Mouse (Mus musculus): ENCODE results near the gene Psd4.

The Psd4 gene

GRCm38 (mm10) chr2:24367030-24367894 lies at the start of gene Psd4:
Psd4 (plus strand) TSS chr2:24367580.
- no peak for DNase-seq

- DNase-seq = no peak
Measured at GRCm38 (mm10) chr2:24317919-24318598, 49.3 kb upstream of the Psd4 start.

- DNase-seq = no peak
Measured at GRCm38 (mm10) chr2:24335333-24335732, 32.0 kb upstream of the Psd4 start.

- no peak for DNase-seq
Measured at GRCm38 (mm10) chr2:24336545-24336944, 30.8 kb upstream of the Psd4 start, which contains the start of gene Il1rn. Il1rn (plus strand) TSS chr2:24336853.

DNA sequence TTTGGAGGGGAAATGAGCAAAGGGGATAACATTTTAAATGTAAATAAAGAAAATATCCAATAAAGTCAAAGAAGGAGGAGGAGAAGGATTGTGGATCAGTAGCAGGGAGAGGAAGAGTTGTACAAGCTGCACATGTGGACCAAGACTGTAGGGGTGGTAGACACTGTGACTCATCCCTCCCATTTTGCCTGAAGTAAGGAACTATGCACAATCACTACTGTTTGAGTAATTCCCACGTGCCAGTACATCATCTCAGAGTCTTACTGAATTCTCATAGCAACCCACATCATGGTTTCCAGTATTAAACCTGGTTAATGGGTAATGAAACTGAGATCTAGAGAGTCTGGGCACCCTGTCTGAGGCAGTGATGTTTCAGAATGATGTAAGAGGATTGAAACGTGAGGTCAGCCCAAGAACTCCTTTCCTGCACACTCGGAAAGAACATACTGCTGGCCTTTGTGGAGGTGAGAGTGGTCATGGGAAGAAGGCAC lies 25.9 kb upstream of the Psd4 start:
- no peak for DNase-seq

DNA sequence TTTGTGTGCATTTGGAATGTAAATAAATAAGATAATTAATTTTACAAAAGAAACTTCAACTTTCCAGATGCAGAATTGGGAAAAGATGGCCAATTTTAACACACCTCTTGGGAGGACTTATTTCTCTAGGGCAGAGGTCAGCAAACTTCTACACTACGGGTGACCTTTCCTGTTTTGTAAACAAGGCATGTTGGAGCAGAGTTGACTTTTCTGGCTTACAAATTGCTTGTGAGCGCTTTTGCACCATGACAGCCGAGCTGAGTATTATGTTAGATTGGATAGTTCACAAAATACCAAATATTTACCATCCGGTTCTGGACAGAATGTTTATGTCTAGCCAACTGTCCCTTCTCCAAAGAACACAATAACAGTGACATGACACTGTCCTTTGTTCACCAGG lies 22.8 kb upstream of the Psd4 start:
- DNase-seq = no peak

GRCm38 (mm10) chr2:24345056-24345455 lies 22.3 kb upstream of the Psd4 start:
- DNase-seq = no peak

- DNase-seq = no peak
Measured at GRCm38 (mm10) chr2:24347926-24348325, 19.5 kb upstream of the Psd4 start.

GRCm38 (mm10) chr2:24351159-24351558 lies 16.2 kb upstream of the Psd4 start:
- DNase-seq = no peak

- DNase-seq = no peak
Measured at GRCm38 (mm10) chr2:24353042-24353441, 14.3 kb upstream of the Psd4 start.

DNA sequence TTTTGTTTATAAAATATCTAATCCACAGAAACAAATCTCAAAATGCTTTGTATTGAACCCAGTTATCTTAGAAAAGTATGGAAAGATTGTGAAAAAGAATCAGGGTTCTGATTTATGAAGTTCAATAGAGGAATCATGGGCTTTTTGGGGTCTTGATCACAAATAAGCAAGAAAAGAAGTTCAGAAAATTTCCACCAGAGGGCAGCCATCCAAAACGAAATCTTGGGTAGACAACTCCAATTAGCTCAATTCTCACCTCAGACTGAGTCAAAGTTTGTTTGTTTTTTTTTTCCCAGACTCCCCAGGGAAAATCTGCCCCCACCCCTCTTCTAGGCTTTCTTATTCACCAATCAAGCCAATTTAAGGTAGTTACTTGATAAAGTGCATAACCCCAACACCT lies 9.7 kb upstream of the Psd4 start:
- DNase-seq = peak; percentile 24

GRCm38 (mm10) chr2:24359347-24359746 lies 8.0 kb upstream of the Psd4 start:
- no peak for DNase-seq

DNA sequence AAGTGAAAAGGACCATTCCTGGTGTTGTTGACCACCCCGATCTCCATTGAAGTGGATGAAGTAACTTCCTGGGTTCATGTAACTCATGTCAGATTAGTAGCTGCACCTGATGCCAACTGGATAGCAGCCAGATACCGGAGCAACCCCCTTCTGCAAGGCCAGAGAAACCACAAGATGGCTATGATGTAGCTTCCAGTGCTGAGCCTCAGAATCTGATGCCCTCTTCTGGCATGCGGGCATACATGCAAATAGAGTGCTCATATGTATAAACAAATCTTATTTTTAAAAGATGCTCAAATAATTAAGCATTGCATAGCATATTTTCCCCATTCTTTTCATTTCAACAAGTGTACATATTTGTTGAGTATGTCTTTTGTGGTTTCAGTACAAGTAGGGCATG lies 3.6 kb upstream of the Psd4 start:
- DNase-seq = no peak

DNA sequence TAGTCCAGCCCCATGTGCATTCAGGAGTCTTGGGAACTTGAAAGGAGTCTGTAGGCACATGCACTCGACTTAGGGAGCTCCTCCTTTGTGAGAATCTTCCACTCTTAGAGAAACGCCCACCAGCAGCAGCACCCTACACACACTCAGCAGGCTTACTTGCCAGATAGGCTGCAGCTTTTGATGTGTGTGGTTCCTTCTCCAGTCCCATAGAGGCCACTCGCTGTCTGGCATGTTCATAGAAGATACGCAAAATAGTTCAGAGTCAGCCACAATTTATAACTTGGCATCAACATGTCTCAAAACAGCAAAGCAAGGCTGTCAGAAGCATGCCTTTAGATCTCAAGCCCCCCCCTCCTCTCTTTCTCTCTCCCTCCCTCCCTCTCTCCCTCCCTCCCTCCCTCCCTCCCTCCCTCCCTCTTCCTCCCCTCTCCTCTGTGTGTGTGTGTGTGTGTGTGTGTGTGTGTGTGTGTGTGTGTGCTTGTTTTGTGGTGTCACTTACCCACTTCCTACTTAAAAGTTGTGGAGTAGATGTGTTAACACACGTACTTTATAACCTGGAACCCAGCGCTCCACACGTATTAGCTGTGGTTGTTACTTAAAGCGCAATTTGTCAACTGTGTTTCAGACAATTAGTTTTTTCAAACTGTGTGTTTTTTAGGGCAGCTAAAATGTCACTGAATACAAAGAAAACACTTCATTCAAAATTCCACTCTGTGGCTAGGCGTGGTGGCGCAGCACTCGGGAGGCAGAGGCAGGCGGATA lies 985 bp upstream of the Psd4 start:
- DNase-seq = no peak

DNA sequence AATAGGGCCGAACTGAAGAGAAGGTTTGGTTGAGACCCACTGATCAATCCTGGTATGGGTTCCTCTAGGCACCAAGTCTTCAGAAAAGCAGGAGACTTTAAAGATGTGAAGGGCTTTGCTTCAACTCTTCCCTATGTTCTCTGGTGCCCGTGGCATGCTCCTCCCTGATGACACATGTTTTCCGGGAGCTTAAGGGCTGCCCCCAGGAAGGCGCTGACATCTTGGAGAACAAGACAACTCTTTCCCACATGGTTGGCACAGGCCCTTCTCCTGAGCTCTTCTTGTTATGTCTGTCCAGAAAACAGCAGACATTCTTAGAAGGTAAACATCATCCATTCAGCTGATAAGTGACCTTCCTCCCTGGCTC lies 498 bp downstream of the Psd4 start:
- DNase-seq = no peak

- DNase-seq = no peak
Measured at GRCm38 (mm10) chr2:24378747-24379450, 11.5 kb downstream of the Psd4 start.

DNA sequence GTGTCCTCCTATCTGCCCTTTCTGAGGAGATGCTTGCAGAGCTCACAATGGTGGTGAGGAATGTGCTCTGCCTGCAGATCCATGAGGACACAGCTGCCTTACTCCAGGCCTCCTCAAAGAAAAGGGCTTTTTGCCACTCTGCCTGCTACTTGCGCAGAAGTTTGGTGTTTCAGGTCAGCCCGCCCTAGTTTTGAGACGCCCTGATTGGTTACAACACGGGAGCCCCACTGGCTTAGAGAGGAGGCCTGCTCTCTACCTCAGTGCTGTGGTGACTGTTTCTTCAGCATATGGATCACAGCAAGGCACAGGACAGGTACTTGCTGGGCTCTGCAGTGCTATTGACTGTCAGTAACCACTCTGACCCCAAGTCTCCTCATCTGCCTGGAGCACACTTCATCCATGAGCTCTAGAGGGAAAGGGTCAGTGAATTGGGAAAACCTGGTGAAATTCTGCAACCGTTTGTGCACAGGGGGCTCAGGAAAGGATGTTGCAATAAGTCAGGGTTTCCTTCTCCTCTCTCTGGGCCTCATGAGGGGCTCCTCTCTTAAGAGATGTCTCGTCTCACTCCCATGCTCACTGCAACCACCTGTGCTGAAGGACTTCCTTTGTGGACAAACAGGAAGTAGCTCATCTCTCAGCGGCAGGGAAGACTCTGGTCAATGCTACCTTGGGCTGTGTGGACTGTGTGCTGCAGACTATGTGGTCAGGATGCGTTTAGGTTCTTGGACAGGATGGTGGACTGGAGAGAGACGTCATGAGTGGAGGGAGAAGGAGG lies 15.3 kb downstream of the Psd4 start:
- DNase-seq = no peak

DNA sequence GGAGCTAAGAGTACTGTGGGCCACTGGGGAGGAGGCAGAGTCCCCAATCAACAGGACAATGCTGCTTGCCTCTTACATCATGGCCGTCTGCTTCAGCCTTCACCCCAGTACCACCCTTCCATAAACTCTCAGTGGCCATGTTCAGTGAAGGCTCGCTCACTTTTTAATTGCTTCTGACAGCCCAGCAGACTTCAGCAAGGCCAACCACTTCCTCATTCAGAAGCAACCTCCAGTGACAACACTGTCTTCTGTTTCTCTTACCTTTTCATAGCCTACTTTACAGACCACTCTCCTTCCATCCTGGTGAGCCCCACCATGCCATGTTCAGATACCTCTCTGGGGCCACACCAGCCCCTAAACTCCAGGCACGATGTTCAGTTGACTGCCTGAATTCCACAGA lies 16.3 kb downstream of the Psd4 start:
- DNase-seq = no peak

GRCm38 (mm10) chr2:24384393-24384792 lies 17.0 kb downstream of the Psd4 start:
- no peak for DNase-seq

DNA sequence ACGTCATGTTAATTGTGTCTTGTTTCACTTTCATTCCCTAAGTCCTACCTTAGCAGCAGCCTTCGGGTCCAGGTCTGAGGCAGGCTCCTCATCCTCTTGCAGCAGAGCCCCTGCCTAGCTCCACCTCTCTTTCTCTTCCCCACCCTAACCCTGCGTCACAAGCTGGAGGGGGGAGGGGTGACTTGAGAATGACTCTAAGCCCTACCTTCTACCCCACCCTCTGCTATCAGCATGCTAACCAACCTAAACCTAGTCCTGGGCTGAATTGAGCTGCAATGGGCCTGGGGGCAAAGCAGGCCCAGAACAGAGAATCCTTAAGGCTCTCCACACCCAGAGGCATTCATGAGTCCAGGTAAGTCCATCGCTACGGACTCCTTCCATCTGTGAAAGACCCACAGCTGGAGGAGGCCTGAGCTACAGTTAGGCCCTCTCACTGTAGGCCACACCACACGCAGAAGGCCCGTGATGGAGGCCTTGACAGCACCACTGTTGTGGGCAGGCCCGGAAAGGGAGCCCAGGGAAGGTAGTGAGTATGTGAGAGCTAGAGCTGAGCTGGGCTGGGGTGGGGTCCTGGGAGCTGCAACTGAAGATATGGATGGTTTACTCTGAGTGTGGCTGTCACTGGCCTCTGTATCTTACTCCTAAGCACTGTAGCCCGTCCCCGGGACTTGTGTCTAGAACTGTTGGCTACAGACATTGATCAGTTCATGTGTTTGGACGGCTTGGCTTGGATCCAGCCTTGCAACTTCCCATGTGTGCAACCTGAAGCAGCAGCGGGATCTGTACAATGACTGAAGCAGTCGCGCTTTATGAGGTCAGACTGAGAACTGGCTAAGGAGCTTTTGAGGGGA lies 18.0 kb downstream of the Psd4 start:
- no peak for DNase-seq
